Mouse (Mus musculus): ENCODE results near the gene Ifna16.
A peak's percentile ranks its signal among the peaks of the same experiment; 100 is the strongest.

Ifna16 gene

DNA sequence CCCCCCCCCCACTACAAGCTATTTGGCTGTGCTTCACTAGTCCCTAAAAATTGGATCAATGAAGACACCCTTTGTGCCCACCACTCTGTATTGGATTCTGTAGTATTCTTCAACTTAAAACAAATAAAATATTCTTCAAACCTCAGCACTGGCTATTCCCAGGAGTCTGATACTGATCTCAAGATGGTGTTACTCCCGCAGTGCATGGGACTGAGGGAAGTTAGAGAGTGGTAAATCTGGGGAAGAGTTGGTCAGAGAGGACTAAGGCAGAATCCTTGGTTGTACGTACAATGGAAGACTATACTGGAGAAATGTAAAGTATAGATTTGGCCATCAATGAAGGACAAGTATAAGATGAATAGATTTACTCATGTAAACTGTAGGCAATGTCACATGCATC lies 34.2 kb downstream of the Ifna16 start:
- no peak for DNase-seq (ENCODE audit: low spot score in 2 of 2)

GRCm38 (mm10) chr4:88641077-88641831 lies 35.5 kb downstream of the Ifna16 start:
- peak; percentile 83 to 86 for DNase-seq (ENCODE audit: low spot score in 2 of 2)

DNA sequence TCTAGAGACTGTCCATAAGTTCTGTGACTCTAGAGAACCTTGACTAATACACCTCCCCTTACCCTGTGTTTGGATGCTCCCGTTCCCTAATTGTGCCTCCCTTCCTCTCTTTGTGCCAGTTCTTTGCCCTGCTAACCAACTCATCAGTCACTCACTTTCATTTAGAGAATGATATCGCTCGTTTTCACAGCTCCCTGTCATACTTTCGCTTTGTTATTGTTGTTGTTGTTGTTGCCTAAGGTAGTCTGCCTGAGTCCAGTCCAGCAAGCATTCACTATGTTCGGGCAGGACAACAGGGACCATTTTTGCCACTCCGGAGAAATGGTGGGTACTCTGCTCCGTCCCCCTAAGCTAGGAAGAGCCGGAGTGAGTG lies 36.0 kb downstream of the Ifna16 start:
- DNase-seq (ENCODE audit: low spot score in 2 of 2): no peak

GRCm38 (mm10) chr4:88634311-88634710 lies 42.4 kb downstream of the Ifna16 start, which contains the start of gene C87499:
C87499 (minus strand) TSS chr4:88634411.
- DNase-seq (ENCODE audit: low spot score in 2 of 2): no peak
